Mouse (Mus musculus): Measurements from ENCODE around the gene Fam189a1.

Fam189a1 gene

GRCm38 (mm10) chr7:64847366-64847899, 308.9 kb downstream of the Fam189a1 start:
- in situ Hi-C loops (cut with MboI; ENCODE audit: unreplicated experiment in 2 of 2): no loop called here

DNA sequence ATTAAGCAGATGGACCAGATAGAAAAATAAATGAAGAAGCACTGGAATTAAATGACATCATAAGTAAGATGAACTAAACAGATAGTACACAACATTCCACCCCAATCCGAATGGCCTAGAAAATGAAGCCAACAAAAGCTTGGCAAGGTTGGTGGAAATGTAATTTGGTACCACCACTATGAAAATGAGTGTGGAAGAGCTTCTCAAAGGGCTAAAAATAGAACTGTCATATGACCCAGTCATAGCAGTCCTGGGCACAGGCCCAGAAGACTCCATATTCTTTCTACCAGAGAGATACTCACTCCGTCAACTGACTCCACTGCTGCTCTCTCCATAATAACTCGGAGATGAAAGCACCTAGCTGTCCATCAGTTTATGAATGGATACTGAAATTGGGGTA, 310.3 kb downstream of the Fam189a1 start:
- in situ Hi-C loops (cut with MboI; ENCODE audit: unreplicated experiment in 2 of 2): no loop called here

DNA sequence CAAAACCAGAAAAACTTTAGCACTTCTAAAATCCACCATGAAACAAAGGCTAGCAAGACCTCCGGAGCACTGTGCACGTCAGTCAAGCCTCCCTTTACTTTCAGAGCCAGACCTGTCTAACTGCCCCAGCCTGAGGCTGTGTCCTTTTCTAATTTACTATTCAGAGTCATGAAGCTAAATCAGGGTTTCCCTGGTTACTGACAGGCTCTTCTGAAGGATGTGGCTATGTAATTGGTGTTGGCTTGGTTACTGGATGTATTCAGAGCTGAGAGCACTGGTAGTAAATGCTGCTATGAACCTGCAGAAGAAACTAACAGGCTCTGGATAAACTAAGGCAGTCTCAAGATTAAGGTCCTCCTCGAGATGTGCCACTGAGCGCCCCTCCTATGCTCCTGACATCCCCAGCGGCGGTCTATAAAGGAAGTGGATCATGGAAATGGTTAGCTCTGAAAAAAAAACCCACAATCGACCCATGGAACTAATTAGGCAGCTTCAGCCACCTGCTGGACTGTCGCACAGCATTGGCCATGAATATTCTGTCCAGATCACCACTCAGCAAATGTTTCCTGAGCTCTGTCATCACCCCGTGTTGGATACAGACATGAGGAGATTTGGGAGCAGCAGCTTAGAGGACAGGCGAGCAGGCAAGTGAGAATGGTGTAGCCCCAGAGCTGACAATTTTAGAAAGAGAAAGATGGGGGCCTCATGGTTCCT, 315.3 kb downstream of the Fam189a1 start:
- in situ Hi-C loops (cut with MboI; ENCODE audit: unreplicated experiment in 2 of 2): no loop called here

- in situ Hi-C loops (cut with MboI; ENCODE audit: unreplicated experiment in 2 of 2): no loop called here
These were observed 315.8 kb downstream of the Fam189a1 start for GRCm38 (mm10) chr7:64840576-64840895.

DNA sequence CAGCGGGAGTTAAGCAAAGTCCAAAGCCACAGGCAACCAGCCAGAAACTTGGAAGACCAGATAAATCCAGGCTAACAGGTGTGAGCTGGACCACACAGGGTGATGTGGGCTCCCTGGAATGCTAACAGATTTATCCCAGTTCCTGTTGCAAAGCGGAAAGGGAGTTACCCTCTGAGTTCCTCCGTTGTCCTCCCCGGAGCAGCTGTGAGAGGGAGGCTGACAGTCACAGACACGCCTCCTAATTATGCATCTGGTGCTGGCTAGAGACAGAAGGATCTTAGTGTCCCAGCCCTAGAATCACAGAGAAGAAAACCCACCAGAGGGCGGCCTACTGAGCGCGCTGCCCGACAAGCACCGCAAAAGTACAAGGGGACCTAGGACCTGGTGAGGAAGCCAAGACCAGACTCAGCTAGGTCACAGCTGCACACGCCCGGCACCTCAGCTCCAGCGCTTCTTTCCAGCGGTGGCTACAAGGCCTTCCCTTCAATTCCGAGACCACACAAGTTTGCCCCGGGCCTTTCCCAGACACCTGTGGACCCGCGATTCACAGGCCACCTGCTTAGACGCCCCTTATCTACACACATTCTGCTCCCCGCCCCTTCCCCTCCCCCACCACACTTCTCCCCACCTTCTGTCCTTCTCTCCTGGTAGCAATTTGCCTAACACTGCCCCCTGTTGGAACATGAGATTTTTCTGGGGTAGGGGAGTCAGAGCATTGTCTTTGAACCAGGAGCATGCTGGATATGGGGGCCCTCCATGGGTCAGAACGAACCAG, 316.4 kb downstream of the Fam189a1 start:
- in situ Hi-C loops (cut with MboI; ENCODE audit: unreplicated experiment in 2 of 2): loop anchor here in 1 of 2 experiments (10.0 kb wide), 1 partner anchor 65 kb away; no protein-coding TSS in a partner anchor

GRCm38 (mm10) chr7:64839281-64839680, 317.1 kb downstream of the Fam189a1 start:
- in situ Hi-C loops (cut with MboI; ENCODE audit: unreplicated experiment in 2 of 2): loop anchor here in 1 of 2 experiments (10.0 kb wide), 1 partner anchor 64 kb away; no protein-coding TSS in a partner anchor

DNA sequence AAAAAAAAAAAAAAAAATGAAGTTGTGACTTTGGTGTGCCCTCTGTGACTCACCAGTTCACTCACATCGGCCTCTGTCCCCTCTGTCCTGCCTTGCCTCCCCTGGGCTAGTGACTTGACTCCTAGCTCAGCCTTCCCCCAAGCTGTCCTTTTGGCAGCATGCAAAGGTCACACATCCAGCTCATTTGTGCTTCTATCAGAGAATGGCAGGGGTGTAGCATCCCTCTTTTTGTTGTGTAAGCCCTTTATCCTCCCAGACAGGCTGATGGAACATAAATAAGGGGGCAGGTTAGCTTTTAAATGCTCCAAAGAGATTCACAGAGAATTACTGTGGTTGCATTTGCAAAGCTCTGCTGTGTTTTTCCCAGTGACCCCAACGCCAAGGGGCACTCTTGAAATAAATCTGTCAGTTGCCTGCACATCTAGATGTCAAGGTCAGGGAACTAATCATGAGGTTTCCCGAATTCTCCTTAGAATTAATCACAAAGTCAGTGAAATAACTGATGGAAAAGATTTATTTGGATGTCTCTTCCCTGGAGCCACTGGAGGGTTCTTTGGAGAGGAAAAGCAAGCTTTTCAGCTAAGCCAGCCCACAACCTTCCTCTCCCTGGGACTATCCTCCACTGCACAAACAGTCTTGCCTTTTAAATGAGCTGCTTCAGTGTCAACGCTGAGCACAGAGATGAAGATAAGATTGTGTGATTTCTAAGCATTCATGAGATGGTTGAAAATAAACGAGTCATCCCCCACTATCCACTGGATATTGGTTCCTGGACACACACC, 326.0 kb downstream of the Fam189a1 start:
- in situ Hi-C loops (cut with MboI; ENCODE audit: unreplicated experiment in 2 of 2): loop anchor here in 1 of 2 experiments (10.0 kb wide), 1 partner anchor 56 kb away; no protein-coding TSS in a partner anchor

DNA sequence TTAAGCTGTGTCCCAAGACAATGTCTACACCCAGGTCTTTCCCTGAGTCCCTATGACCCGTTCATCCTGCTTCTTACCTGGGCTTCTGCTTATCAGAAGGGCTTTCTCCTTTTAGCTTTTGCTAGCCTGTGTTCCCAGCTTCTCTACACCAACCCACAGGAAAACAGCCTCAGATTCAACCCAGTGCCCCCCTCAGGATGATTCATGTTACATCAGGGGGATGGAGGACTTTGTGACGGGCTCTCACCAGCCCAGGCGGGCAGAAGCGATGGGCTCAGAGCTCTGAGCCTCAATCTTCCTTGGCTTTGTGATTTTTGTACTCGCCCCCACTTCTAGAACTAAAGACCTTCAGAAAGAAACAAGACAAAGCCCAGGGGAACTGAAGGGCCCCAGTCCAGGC, 335.3 kb downstream of the Fam189a1 start:
- in situ Hi-C loops (cut with MboI; ENCODE audit: unreplicated experiment in 2 of 2): no loop called here

GRCm38 (mm10) chr7:64819683-64820082, 336.7 kb downstream of the Fam189a1 start:
- in situ Hi-C loops (cut with MboI; ENCODE audit: unreplicated experiment in 2 of 2): no loop called here

- in situ Hi-C loops (cut with MboI; ENCODE audit: unreplicated experiment in 2 of 2): no loop called here
These were observed 347.5 kb downstream of the Fam189a1 start for GRCm38 (mm10) chr7:64808876-64809275.

DNA sequence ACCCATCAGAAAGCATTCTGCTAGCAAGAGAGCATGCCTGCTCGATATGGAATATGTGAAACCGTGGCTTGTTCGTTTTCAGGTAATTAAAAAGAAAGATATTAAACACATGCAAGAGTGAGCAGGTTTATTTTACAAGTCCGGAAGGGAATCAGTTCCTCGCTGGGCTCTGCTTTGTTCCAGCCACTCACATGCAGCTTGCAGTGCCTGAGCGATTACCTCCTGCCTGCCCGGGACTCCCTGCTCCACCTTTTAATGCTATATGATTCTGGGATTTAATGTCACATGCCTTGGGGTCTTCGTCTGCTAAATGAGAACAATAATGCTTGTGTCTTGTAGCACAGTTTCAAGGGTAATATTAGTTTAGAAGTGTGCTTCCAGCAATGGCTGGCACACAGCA, 351.3 kb downstream of the Fam189a1 start:
- in situ Hi-C loops (cut with MboI; ENCODE audit: unreplicated experiment in 2 of 2): no loop called here

GRCm38 (mm10) chr7:64795554-64795953, 360.8 kb downstream of the Fam189a1 start:
- in situ Hi-C loops (cut with MboI; ENCODE audit: unreplicated experiment in 2 of 2): no loop called here

- in situ Hi-C loops (cut with MboI; ENCODE audit: unreplicated experiment in 2 of 2): no loop called here
These were observed 364.3 kb downstream of the Fam189a1 start for GRCm38 (mm10) chr7:64792031-64792430.

DNA sequence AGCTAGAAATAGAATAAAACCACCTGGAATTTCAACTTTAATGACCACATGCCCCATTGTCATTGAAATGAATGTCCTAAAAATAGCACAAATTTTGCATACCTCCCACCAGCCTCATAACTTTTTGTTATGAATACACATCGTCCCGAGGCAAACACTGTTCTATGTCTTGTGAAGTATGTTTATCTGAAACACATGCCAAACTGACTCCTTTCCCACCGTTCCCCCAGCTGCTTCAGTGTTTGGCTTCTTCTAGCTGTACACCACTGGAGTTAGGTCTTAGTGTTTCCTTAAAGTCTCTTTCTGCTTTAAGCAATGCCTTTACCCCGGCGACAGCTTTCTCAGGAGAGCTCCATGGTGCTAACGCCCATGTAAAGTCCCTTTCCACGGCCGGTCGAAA, 365.2 kb downstream of the Fam189a1 start:
- in situ Hi-C loops (cut with MboI; ENCODE audit: unreplicated experiment in 2 of 2): no loop called here

DNA sequence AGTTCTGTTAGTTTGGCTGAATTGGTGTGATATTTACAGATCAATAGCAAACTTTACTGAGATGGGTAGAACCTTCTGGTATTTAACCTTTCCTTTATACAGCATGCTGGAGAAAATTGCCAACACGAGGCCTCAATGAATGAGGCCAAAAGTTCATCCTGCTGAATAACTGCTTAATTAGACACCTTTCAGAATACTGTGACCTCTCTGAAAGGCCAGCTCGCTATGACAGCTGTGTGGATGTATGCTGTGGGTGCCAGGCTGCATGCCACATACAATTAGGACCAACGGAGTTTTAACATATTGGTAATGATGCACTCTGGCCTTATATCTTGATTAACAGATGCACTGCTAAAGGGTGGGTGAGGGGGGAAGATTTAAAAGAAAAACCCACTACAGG, 371.3 kb downstream of the Fam189a1 start:
- in situ Hi-C loops (cut with MboI; ENCODE audit: unreplicated experiment in 2 of 2): no loop called here

- in situ Hi-C loops (cut with MboI; ENCODE audit: unreplicated experiment in 2 of 2): loop anchor here in 1 of 2 experiments (10.0 kb wide), 1 partner anchor 55 kb away; no protein-coding TSS in a partner anchor
These were observed 376.9 kb downstream of the Fam189a1 start for GRCm38 (mm10) chr7:64779501-64779900.

GRCm38 (mm10) chr7:64776708-64777489, 379.5 kb downstream of the Fam189a1 start:
- in situ Hi-C loops (cut with MboI; ENCODE audit: unreplicated experiment in 2 of 2): loop anchor here in 1 of 2 experiments (10.0 kb wide), 1 partner anchor 58 kb away; no protein-coding TSS in a partner anchor

GRCm38 (mm10) chr7:64773465-64773864, 382.9 kb downstream of the Fam189a1 start:
- in situ Hi-C loops (cut with MboI; ENCODE audit: unreplicated experiment in 2 of 2): loop anchor here in 1 of 2 experiments (10.0 kb wide), 1 partner anchor 61 kb away; no protein-coding TSS in a partner anchor

DNA sequence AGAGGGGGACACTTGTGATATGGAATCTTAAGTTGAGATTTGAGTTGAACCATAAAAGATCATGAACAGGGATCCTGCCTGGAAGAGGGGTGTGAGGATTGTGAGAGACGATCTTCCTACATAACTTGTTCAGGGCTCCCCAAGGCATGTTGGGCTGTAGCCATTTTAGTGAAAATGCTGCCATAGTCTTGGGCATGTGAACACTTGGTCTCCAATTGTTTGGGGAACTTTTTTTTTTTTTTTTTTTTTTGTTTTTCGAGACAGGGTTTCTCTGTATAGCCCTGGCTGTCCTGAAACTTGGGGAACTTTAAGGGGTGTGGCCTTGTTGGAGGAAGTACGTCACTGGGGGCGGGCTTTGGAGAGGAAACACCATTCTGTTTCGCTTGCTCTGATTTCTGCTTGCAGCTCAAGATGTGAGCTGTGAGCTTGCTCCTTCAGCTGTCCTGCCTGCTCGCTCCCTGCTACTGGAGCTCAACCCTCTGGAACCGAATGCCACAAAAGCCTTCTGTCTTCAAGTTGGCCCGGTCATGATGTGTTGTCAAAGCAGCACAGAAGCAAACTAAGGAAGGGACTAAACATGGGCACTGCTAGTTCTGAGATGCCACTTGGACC, 385.5 kb downstream of the Fam189a1 start:
- in situ Hi-C loops (cut with MboI; ENCODE audit: unreplicated experiment in 2 of 2): loop anchor here in 1 of 2 experiments (10.0 kb wide), 1 partner anchor 64 kb away; no protein-coding TSS in a partner anchor

Measured in v-Abl transformed pro-B cells (cell line).